Comparison of ENCODE assay signal across 17 mouse cellular contexts in the genomic region with DNA sequence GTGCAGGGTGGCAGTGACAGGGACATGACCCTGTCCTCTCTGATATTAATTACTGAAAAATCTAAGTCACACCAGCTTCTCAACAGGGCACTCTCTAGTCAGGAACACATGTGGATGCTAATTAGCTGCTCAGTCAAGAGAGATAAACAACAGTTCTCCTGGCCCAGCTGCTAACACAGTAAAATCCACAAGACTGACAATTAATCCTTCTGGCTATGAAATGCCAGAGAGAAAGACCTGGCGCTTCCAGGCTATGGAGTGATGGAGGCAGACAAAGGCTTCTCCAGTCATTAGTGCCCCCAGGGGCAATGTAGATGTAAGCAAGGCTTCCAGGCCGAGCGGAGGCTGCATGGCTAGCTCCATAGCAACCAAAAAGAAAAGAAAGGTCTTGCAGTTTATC.
DNase-seq lines count a peak whose midpoint lies in the region; ATAC-seq and TF ChIP-seq lines count a peak whose summit lies in the region.
"Had no signal": no experiment of that assay in that cellular context is flagged by ENCODE, and none has a peak within 500 bp of the region (broad histone marks: within the 10 kb centered on the region; RNA-seq: fewer than 3 reads in every experiment).

No protein-coding gene starts in this region.

- DNase-seq in embryonic facial prominence, embryonic 10.5 days (ENCODE audit: low spot score), result peak; percentile 29
- no peak for DNase-seq in forebrain, postnatal 0 days
- DNase-seq in midbrain, embryonic 11.5 days (ENCODE audit: low spot score, missing footprints), result peak; percentile 86
- peak; percentile 72 for DNase-seq in retina, postnatal 1 day
- no peak for DNase-seq in urinary bladder, adult 18-20 months (ENCODE audit: low spot score in 2 of 2)
- no peak for DNase-seq in spleen, postnatal 36 days (ENCODE audit: low spot score in 2 of 2)
- DNase-seq: adrenal gland, postnatal 10 days; cerebellum, adult 18-20 months; gastrocnemius, adult 2 months; lung, embryonic 14.5 days; thymus, adult 18-20 months had no signal

- TF ChIP-seq CTCF in forebrain, postnatal 0 days (IDR thresholded peaks at IDR 0.05; ENCODE audit: low read depth), result no peak

- no peaks in the 10 kb centered on the region for H3K27me3 ChIP-seq in embryonic facial prominence, embryonic 10.5 days (replicated peaks; ENCODE audit: low read depth, poor library complexity, severe bottlenecking)
- H3K27me3 ChIP-seq in forebrain, postnatal 0 days (ENCODE audit: insufficient read depth, low read length), result no peaks in the 10 kb centered on the region
- no peaks in the 10 kb centered on the region for H3K27me3 ChIP-seq in midbrain, embryonic 11.5 days (ENCODE audit: control insufficient read depth, insufficient read depth, low read length)
- H3K27me3 ChIP-seq: CH12.LX; embryonic facial prominence, embryonic 13.5 days; megakaryocyte, embryonic 14.5 days; Patski had no signal

- no peak overlapping the region for H3K9ac ChIP-seq in forebrain, postnatal 0 days
- H3K9ac ChIP-seq in midbrain, embryonic 11.5 days (ENCODE audit: low read length), result no peak overlapping the region
- H3K9ac ChIP-seq: embryonic facial prominence, embryonic 13.5 days; lung, embryonic 14.5 days had no signal

- H3K4me1 ChIP-seq in embryonic facial prominence, embryonic 10.5 days, result peaks cover 7% of the 10 kb centered on the region
- H3K4me1 ChIP-seq in forebrain, postnatal 0 days (ENCODE audit: insufficient read depth), result no peaks in the 10 kb centered on the region
- peaks cover 5% of the 10 kb centered on the region; the same call in 1 of the 2 replicates for H3K4me1 ChIP-seq in midbrain, embryonic 11.5 days (ENCODE audit: control insufficient read depth, insufficient read depth, low read length)
- H3K4me1 ChIP-seq: embryonic facial prominence, embryonic 13.5 days; heart, embryonic 10.5 days; megakaryocyte, embryonic 14.5 days had no signal

- WGBS in embryonic facial prominence, embryonic 10.5 days, result 20% methylated on average over 3 of the region's 3 CpGs
- WGBS in forebrain, postnatal 0 days, result 9% methylated on average over 3 of the region's 3 CpGs
- 10% methylated on average over 3 of the region's 3 CpGs for WGBS in midbrain, embryonic 11.5 days

- H3K4me3 ChIP-seq in embryonic facial prominence, embryonic 10.5 days, result no peak overlapping the region
- H3K4me3 ChIP-seq in forebrain, postnatal 0 days (ENCODE audit: low read depth, low read length), result no peak overlapping the region
- H3K4me3 ChIP-seq in midbrain, embryonic 11.5 days (ENCODE audit: low read depth, low read length), result no peak overlapping the region
- H3K4me3 ChIP-seq: embryonic facial prominence, embryonic 13.5 days; gastrocnemius, adult 2 months; heart, embryonic 10.5 days; megakaryocyte, embryonic 14.5 days had no signal

- H3K27ac ChIP-seq in embryonic facial prominence, embryonic 10.5 days (replicated peaks), result no peak overlapping the region; the same call in 1 of the 2 replicates
- no peak overlapping the region for H3K27ac ChIP-seq in forebrain, postnatal 0 days (ENCODE audit: low read depth, low read length)
- H3K27ac ChIP-seq in midbrain, embryonic 11.5 days (ENCODE audit: low read depth, low read length), result peak overlapping the region; percentile 40; the same call in 1 of the 2 replicates
- H3K27ac ChIP-seq: embryonic facial prominence, embryonic 13.5 days; gastrocnemius, adult 2 months; heart, embryonic 10.5 days had no signal

- no peaks in the 10 kb centered on the region for H3K9me3 ChIP-seq in embryonic facial prominence, embryonic 10.5 days
- no peaks in the 10 kb centered on the region for H3K9me3 ChIP-seq in forebrain, postnatal 0 days (ENCODE audit: low read length)
- no peaks in the 10 kb centered on the region for H3K9me3 ChIP-seq in midbrain, embryonic 11.5 days (ENCODE audit: control insufficient read depth, low read length)
- H3K9me3 ChIP-seq: embryonic facial prominence, embryonic 13.5 days; heart, embryonic 10.5 days; megakaryocyte, embryonic 14.5 days had no signal

- no peak overlapping the region for H3K4me2 ChIP-seq in forebrain, postnatal 0 days (ENCODE audit: low read depth)
- no peak overlapping the region for H3K4me2 ChIP-seq in midbrain, embryonic 11.5 days
- H3K4me2 ChIP-seq: embryonic facial prominence, embryonic 13.5 days; lung, embryonic 14.5 days had no signal

- no peaks in the 10 kb centered on the region for H3K36me3 ChIP-seq in embryonic facial prominence, embryonic 10.5 days (replicated peaks)
- no peaks in the 10 kb centered on the region for H3K36me3 ChIP-seq in forebrain, postnatal 0 days (ENCODE audit: insufficient read depth)
- H3K36me3 ChIP-seq in midbrain, embryonic 11.5 days (ENCODE audit: control insufficient read depth, insufficient read depth, low read length), result no peaks in the 10 kb centered on the region
- H3K36me3 ChIP-seq: embryonic facial prominence, embryonic 13.5 days; heart, embryonic 10.5 days had no signal

- ATAC-seq in forebrain, postnatal 0 days, result peak; percentile 66
- peak; percentile 90 for ATAC-seq in midbrain, embryonic 11.5 days (ENCODE audit: low FRiP score)
- ATAC-seq in erythroid progenitor cell, adult 5-6 weeks (replicated peaks; ENCODE audit: low FRiP score, poor library complexity, severe bottlenecking), result no peak
- ATAC-seq: Patski had no signal

Comparison
In these comparisons a context has a peak if more than half of its experiments do, and no peak if none do; other contexts are left out.
1. DNase-seq: peak in embryonic facial prominence, embryonic 10.5 days (single experiment), midbrain, embryonic 11.5 days (single experiment) and retina, postnatal 1 day (single experiment); none in forebrain, postnatal 0 days (single experiment), urinary bladder, adult 18-20 months (0 of 2) and spleen, postnatal 36 days (0 of 2).